Mouse (Mus musculus): Measurements from ENCODE around the gene Cpsf4.

DNA sequence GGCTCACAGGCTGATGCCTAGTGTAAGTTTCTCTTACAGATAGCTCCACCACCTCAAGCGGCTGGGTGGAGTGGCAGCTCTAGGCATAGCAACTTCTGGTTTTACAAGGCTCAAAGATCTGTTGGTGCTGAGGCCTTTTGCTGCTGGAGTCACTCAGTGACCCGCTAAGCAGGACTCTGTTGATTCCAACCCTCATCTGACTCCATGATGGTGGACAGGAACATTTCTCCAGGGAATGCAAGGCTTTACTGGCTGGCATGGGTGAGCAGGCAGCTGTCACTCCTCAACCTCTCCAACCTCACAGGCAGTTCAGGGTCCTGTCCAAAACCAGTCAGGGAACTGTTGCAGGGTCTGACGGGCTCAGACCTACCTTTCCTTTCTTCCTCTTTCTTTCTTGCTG, 36.0 kb upstream of the Cpsf4 start:
- TF ChIP-seq CEBPB (IDR thresholded peaks at IDR 0.05; ENCODE audit: insufficient read depth, poor library complexity, severe bottlenecking), result no peak
- TF ChIP-seq POLR2A (IDR thresholded peaks at IDR 0.05; ENCODE audit: insufficient read length, low read depth), result no peak
